Mouse (Mus musculus) yolk sac, embryonic 10.5 days (tissue): Measurements from ENCODE around the gene Egfl6.

ENCODE experiments used
- DNase-seq: peaks from one replicate; pipeline ENCODE4 v3.0.0-alpha.2; 2017; ENCODE audit warnings: low spot score

Gene Egfl6

GRCm38 (mm10) chrX:166584947-166585824 is at the start of gene Egfl6:
Gene Egfl6 (minus strand): TSS chrX:166585720.
- DNase-seq: no peak

DNA sequence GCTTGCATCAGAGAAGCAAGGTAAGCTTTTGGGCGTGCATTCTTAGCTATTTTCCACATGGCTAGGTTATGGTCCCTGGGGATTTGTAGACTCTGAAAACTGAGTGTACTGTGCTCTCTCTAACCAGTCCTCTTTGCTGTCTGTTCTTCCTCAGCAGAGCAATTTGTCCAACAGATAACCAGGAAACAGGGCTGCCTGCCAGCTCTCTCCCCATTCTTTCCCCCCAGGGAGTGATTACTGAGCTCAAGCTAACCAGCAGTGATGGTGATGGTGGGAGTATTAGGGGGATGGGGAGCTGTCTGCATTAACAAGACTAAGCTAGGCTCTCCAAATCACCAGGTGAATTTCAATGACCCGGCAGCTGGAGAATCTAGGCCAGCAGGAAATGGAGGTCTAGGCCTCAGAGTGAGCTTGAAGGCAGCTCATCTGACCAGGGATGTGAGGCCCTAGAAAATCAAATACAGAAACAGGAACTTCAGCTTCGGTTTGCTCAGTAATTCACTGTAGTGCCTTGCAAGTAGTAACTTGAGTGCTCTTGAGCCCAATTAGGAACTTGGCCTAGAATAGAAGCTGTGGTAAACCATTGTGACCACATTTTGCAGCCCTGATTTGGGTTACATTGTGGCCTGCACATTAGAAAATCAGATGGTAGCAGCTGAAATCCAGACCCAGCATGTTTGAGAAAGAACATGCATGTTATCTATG is 41.5 kb upstream of the Egfl6 start:
- DNase-seq: no peak

GRCm38 (mm10) chrX:166626174-166626573 is 40.7 kb upstream of the Egfl6 start:
- DNase-seq: no peak

DNA sequence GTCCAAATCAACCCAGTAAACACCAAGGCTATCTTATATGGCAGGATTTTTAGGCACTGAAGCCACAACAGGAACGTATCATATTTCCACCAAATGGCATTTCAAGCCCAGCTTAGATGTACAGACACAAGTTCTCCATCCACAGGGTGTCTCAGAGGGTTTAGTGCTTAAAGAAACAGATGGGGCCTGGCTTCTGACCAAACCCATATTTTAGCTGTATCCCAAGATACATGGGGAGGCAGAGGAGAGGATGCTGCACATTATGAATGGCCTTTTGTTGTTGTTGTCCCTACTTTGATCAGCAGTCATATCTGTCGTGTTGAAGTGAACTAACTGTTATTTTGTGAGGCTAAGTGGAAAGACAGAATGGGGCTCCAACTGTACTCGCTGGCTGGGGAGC is 37.7 kb upstream of the Egfl6 start:
- no peak for DNase-seq

GRCm38 (mm10) chrX:166621560-166622301 is 36.2 kb upstream of the Egfl6 start:
- DNase-seq: no peak

DNA sequence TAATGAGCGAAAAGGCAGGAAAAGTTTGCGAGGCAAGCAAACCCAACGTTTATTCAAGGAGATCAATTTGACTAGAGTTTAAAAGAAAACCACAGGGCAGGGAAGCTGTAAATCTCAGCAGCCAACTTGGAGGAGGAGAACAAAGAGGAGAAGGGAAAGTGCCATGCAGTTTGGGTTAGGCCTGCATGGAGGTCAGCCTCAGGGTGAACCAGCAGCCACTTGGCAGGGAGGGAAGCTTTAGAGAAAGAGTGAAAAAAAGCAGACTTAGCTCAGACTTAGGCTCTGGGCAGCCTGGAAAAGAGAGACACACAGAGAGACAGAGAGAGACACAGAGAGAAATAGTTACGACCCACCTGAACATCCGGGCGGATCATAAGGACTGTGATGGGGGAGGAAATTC is 35.4 kb upstream of the Egfl6 start:
- DNase-seq: no peak

GRCm38 (mm10) chrX:166619084-166619483 is 33.6 kb upstream of the Egfl6 start:
- no peak for DNase-seq

DNA sequence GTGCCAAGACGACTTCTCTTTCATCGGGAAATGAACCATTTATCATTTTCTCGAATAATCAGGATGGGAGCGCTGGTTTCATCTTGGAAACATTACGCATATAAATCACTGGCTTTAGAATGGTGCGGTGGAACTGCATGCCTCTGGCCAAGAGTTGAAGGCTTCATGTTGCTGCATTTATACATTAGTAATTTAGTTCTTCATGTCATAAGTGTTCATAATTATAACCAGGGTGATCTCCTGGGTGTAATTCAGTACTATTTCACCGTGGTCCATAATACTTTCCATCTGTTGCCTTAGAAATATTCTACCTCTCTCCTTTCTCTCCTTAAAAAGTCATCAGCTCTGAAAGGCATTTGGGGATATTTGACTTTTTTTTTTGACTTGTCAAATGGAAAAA is 29.7 kb upstream of the Egfl6 start:
- DNase-seq: no peak

- DNase-seq: no peak
Observed at GRCm38 (mm10) chrX:166576111-166576510, 9.4 kb downstream of the Egfl6 start.

GRCm38 (mm10) chrX:166565983-166566382 is 19.5 kb downstream of the Egfl6 start:
- no peak for DNase-seq

DNA sequence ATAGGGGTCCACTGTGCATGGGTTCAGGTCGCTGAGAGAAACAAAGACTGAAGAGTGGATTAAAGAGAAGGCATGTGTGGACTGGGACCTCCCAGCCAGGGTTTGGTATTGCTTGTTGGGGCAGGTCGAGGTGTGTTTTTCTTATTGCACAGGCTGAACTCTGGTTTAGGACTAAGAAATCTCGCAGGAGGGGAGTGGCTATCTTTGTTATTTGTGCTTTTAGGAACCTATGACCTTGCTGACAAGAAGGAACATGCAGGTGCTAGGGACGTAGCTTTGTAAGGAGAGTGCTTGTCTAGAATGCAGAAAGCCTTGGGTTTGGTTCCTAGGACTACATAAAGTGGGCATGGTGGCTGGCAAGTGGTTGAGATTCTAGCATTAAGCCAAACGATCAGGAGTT is 20.1 kb downstream of the Egfl6 start:
- no peak for DNase-seq

DNA sequence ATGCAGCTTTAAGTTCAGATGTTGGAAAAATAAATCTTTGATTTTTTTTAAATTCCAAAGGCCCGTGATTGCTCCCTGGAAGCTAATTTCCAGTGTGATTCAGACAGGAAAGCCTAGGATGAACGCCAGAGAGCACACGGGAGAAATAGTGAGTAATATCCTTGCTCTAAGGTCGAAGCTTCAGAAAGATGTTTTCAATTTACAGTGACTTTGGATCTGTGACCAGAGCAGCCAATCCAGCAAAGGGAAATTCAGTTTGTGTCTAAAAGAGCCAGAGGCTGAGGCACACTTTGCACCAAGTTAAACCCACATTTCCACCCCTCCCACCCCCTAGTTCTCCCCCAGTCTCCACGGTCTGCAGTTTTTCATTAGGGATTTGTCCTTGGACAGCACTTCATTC is 20.6 kb downstream of the Egfl6 start:
- no peak for DNase-seq

- no peak for DNase-seq
Observed at GRCm38 (mm10) chrX:166559333-166559732, 26.2 kb downstream of the Egfl6 start.

GRCm38 (mm10) chrX:166552355-166552754 is 33.2 kb downstream of the Egfl6 start:
- DNase-seq: no peak

GRCm38 (mm10) chrX:166546495-166546894 is 39.0 kb downstream of the Egfl6 start:
- no peak for DNase-seq

GRCm38 (mm10) chrX:166535138-166535537 is 50.4 kb downstream of the Egfl6 start:
- peak; percentile 15 for DNase-seq

DNA sequence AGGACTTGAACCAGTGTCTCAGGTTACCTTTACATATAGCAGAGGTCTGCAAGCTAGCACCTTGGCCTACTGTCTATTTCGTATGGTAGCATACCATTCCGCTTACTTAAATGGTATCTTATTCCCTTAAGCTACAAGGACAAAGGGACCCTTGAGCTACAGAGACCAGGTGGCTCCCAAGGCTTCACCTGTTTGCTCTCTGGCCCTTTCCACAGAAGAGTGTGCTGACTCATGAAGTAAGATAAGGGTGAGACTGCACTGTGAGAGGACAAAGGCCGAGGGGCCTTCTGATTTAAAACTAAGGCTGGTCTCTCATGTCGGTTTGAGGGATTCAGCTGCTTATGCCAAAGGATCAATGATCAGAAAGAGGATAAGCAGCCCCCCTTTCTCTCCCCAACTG is 52.1 kb downstream of the Egfl6 start:
- DNase-seq: peak; percentile 41

- peak; percentile 14 for DNase-seq
Observed at GRCm38 (mm10) chrX:166531671-166532070, 53.8 kb downstream of the Egfl6 start.

DNA sequence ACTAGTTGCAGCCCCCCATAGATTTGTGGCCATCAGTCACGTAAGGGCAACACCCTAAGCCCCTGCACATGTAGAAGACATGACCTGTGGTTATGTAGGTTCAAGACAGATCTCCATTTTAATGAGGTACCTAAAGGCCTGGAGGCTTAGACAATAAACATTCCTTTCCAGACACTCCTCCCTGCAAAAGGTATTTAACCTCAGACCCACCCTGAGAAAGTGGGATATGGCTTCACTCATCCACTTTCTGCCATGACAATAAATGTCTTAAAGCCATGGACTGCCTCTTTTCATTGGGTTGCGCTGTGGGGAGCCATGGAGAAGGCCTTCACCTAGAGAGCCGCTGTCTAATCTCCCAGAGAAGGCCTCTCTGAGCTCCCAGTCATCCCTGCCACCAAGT is 57.4 kb downstream of the Egfl6 start:
- DNase-seq: no peak

- no peak for DNase-seq
Observed at GRCm38 (mm10) chrX:166525637-166526315, 59.7 kb downstream of the Egfl6 start.

GRCm38 (mm10) chrX:166520782-166521181 is 64.7 kb downstream of the Egfl6 start:
- DNase-seq: no peak

GRCm38 (mm10) chrX:166518345-166518744 is 67.2 kb downstream of the Egfl6 start, which contains the start of gene Tceanc:
Gene Tceanc (minus strand): TSS chrX:166518567.
- DNase-seq: no peak
